Mouse (Mus musculus) small intestine, adult 2 months (tissue): ENCODE data around the gene Nlrc4.
"Not testable (repeated sequence)": the region's sequence is repeated elsewhere in the genome, so short reads cannot be mapped to it uniquely, and the experiment has no call there.

Source experiments
- CTCF ChIP-seq: fragments of 200-500 bp; IDR thresholded peaks from 2 replicates; pipeline ENCODE4 v1.5.1; 2012; ENCODE audit warnings: low read depth, mild to moderate bottlenecking, control low read depth, inconsistent platforms, low read length, moderate library complexity, mixed read lengths; ENCODE audit not compliant: insufficient replicate concordance, insufficient read length; ENCODE audit errors: extremely low read depth
- POLR2A ChIP-seq: fragments of 200-500 bp; IDR thresholded peaks from 2 replicates; pipeline ENCODE4 v1.6.1; 2012; ENCODE audit warnings: low read depth, mild to moderate bottlenecking, control low read depth, inconsistent platforms, low read length, moderate library complexity

GRCm38 (mm10) chr17:74467981-74468380, 9.0 kb upstream of the Nlrc4 start:
- not testable (repeated sequence) for TF ChIP-seq CTCF, POLR2A
